Mouse (Mus musculus) adrenal gland, postnatal 10 days (tissue): Measurements from ENCODE around the gene Got2. TPM values are rescaled to one million over a fixed set of nuclear protein-coding genes. Genes with fewer than 3 reads are reported as not detected.

ENCODE experiments used
- DNase-seq: peaks from one replicate; pipeline ENCODE4 v3.0.0; 2021; ENCODE audit warnings: mixed read lengths
- long read RNA-seq, 2 experiments: library from polyadenylated mRNA; stranded (forward); transcript quantifications; one replicate each; pipeline ENCODE4 v2.0.0; 2021
- total RNA-seq, 2 experiments: library from RNA; stranded (reverse); gene quantifications; 2 replicates each; pipeline ENCODE4 v1.2.3; 2021

The Got2 gene
- 100 to 1,000 TPM; 163 to 165 TPM for total RNA-seq
- long read RNA-seq, experiment 1, transcript Got2-201 (10 exons, 2,530 nt): major isoform, 62 of 174 reads
- long read RNA-seq, experiment 1, partial matches to known transcripts: 54 of 174 reads
- long read RNA-seq, experiment 1, other reads (novel, unspliced or antisense): 58 of 174 reads
- long read RNA-seq, experiment 2, transcript Got2-201 (10 exons, 2,530 nt): major isoform, 15 of 38 reads
- long read RNA-seq, experiment 2, partial matches to known transcripts: 2 of 38 reads
- long read RNA-seq, experiment 2, other reads (novel, unspliced or antisense): 21 of 38 reads

DNA sequence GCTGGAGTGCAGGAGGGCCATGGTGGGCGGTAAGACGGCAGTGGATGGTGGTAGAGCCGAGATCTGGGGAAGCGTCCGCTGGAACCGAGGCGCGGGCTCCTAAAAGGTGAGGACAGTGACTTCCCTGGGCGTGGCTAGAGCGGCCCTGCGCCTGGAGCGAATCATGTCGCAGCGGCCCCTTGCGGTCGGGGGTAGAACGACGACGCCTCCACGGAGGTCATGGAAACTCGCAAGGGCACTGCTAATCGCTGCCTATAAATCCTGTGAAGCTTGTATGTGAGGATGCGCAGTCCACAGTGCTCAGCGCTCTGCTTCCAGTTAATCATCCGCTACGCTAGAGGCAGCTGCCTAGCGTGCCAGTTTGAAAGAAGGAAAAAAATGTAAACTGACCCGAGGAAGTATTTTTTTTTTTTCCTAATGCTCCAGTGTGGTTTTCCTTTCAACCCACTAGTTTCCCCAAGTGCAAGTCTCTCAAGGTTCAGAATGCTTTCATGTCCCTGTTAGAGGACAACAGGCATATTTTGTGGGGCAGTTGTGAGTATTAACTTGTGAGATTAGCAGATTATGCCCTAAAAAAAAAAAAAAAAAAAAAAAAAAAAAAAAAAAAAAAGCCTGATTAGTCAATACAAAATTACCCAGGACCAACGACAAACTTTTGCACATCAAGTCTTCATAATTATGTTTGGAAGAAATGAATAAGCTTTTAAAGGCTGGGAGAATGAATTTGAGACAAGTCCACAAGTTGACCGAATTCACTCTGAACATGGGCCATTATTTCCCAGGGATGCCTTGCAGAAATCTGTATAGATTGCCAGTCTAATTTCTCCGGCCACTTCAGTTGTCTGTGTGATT is at the start of gene Got2:
Gene Got2, minus strand, starts transcription at position 263 of the 852 bp plus-strand sequence.
- DNase-seq: peak; percentile 94

DNA sequence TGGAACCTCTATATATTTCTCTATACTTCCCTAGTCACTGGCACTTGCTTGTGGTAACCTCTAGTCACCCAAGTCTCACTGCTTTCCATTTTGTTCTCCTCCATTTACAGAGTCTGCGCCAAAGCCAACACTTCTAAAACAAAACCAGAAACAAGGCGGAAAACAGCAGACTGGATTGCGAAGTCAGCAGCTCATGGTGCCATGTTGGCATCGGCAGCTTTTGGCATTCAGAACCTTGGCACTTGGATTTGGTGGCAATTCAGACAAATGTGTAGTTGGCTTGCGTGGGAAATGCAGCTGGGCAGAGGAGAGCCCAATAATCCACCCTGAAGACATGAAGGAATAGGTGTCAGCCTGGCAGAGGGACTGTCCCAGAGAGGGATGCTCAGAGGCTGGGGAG is 44.5 kb upstream of the Got2 start:
- no peak for DNase-seq

DNA sequence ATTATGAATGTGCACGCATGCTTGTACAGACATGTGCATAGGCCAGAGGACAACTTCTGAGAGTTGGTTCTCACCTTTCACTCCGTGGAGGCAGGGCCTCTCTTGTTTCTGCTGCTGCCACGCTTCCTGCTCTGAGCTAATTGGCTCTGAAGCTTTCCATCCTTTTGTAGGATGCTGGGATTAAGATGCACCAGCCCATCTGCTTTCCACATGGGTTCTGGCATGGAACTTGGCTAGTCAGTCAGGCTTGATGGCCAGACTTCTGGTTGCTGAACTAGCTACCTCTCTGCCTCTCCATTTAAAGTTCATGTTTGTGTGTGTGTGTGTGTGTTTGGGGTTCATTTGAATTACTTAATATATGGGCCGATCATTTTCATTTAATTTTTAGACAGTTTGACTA is 41.5 kb upstream of the Got2 start:
- no peak for DNase-seq

DNA sequence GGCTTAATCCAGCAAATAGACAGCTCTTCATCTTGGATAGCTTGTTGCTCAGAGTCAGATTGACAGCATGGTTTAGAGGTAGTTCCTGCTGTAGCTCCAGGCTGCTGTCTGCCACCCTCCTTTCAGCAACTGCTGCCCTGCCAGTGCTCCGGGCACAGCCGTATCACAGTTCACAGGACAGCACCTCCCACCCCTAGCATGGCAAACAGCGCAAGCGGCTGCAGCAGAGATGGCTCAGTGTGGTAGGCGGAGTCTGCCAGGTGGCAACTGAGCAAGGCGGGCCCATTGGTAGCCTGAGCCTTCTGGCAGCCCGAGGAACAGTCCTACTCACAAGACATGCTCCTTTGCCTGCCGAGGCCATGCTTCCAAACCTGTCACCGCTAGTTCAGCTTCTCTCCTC is 27.8 kb upstream of the Got2 start:
- peak; percentile 14 for DNase-seq

DNA sequence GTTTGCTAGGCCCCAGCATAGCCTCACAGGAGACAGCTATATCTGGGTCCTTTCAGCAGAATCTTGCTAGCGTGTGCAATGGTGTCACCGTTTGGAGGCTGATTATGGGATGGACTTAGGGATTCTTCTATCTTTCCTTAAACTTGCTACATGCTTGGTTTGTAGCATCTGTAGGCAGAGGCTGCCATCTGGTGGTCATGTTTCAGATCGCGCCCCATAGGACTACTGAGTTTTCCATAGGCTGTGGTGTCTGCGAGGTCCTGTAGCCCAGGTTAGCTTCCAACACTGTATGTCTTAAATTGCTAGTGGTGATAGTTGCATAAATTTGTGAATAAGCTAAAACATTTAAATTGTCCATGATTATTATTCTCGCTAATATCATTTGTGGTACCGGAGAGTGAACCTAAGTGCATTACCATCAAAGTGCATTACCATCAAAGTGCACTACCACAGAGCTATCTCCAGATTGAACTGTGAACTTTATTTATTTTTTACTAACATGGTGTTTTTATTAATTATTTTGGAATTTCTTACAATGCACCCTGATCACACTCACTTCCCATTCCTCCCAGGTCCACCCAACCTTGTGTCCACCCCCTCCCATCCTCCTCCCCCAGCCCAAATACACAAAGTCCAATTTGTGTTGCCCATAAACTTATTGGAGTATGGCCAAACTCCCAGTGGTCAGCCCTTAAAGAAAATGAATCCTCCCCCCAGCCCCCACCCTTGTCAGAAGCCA is 26.7 kb upstream of the Got2 start:
- DNase-seq: peak; percentile 85

DNA sequence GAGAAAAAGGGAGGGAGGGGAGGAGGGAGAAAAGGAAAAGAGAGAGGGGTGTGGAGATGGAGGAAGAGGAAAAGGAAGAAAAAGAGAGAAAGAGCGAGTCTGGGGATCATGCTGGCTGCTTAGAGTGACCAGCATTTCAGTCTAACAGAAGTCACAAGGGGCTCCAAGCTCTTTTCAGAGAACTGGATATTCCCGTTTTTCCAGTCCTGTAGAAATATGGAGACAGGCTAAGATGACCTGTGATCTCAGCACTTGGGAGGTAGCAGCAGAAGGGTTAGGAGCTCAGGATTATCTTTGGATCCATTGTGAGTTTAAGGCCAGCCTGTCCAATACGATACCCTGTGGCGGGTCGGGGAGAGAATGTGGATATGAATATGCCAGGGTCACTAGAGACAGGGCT is 22.9 kb upstream of the Got2 start:
- no peak for DNase-seq

DNA sequence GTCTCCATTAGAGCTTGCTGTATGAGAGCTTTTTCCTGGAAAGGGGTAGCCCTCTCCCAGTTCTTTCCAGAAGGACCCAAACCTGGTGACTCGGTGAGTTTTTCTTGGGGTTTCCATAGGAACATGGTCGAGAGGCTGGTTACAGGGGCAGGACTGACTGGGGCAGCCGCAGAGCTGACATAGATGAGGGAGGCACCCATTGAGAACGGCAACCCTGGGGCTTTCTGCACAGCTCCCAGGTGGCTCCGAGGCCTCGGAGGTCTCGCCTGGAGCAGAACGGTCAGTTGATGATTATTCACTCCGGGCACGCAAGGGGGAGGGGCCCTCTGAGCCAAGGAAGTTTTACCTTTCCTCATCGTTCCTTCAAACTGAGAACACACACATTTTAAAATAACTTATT is 19.5 kb upstream of the Got2 start:
- DNase-seq: no peak

DNA sequence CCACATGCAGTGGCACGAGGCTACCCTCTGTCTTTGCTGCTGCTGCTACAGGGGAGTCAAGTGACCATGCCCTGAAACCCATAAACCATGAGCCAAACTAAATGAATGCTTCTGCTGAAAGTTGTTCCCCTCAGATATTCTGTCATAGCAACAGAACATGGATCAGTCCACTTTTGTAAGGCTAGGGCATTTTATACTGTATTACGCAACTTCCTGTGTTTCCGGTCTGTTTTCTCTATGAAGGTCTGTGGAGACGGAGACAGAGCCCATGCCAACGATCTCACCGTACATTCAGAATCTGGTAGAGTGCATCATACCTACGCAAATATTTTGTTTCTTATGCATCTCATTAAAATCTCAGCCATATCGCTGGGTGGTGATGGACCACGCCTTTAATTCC is 18.4 kb upstream of the Got2 start:
- no peak for DNase-seq

DNA sequence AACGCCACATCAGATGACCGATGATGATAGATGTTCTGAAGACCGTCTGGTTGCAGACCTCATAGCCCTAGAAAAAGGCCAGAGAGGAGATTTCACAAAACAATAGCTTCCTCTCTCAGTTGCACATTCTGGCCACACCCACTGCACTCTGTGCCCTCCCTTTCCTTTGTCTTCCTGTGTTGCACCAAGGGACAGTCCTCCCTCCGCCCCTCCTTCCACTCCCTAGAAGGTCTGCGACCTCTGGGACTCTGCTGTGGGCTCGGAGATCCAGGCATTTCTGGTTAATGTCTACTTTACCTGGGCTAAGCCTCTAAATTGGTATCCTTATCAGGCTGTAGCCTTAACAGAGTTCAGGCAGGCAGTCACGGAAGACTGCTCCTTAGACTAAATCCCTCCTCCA is 13.5 kb upstream of the Got2 start:
- DNase-seq: no peak

DNA sequence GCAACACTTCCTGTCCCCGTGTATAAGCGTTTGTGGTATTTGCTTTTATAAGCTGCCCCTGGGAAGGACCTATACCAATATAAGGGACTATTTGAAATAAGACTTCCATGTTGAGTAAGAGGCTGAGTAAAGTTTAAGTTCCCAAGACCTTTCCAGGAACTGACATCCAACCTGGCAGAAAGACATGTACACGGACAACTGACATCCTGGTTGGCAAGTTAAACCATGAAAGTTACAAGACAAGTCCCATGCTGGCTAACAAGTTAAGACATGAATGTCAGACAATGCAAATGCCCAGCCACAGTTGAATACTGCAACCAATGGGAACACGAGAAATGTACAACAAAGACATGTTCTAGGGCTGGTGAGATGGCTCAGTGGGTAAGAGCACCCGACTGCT is 5.4 kb upstream of the Got2 start:
- DNase-seq: no peak

GRCm38 (mm10) chr8:95887578-95888284 is 616 bp downstream of the Got2 start:
- DNase-seq: peak; percentile 85

- peak; percentile 51 for DNase-seq
Observed at GRCm38 (mm10) chr8:95886647-95887577, 1.4 kb downstream of the Got2 start.

GRCm38 (mm10) chr8:95885966-95886365 is 2.4 kb downstream of the Got2 start:
- DNase-seq: no peak

- no peak for DNase-seq
Observed at GRCm38 (mm10) chr8:95885271-95885841, 3.0 kb downstream of the Got2 start.

GRCm38 (mm10) chr8:95884491-95884890 is 3.9 kb downstream of the Got2 start:
- no peak for DNase-seq

- DNase-seq: no peak
Observed at GRCm38 (mm10) chr8:95882191-95882590, 6.2 kb downstream of the Got2 start.

GRCm38 (mm10) chr8:95881576-95881975 is 6.8 kb downstream of the Got2 start:
- no peak for DNase-seq

GRCm38 (mm10) chr8:95879823-95880222 is 8.5 kb downstream of the Got2 start:
- no peak for DNase-seq

DNA sequence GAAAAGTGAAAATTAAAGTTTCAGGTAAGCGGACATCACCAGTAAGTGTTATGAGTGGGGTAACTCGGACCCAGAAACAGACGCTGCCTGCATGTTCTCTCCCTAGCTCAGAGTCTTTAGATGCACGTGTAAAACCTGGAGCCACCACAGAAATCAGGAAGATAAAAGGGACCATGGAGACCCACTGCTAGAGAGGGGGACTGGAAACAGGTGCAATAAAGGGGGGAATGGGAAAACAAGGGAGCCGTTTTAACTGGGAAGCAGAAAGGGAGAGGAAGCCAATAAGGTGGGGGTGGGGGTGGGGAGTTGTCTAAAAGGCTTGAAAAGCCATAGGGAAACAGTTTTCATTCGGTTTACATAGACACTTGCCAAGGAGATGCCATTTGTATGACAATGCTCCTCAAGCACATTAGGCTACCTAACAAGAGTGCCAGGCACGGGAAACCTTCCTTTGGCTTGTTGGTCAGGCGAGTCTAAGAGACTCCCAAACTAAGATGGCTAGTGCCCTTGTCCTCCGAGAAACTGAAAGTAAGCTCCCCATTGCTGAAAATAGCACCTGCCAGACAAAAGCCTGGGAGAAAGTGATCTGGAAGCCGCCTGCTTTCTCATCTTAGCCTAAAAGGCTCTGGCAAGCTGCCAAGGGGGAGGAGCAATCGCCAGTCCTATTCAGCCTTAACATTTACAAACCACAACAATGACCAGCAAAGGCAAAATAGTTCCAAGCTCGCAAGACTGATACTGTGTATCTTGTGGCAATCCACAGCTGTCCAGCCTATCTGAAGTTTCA is 10.0 kb downstream of the Got2 start:
- peak; percentile 72 for DNase-seq

DNA sequence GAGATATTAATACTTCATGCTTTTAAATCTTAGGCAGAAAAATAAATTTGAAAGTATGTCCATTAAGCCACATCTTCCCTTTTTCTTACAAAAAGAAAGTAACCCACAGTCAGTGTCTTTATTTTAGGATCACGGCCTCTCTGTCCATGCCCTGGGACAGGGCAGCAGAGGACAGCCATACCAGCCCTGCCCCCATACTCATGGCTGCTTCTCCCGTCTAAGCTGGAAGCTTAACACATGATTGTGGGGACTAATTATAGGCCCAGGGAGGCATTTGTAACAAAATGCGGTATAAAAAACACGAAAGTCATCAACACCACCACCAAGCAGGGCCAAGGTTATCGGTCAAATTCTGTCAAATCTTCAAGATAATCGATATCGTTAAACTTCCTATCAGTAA is 13.1 kb downstream of the Got2 start:
- no peak for DNase-seq
